Comparison of ENCODE assay signal across 15 mouse cellular contexts in genomic region chr4:41055111-41055510, GRCm38 (mm10). TPM values are rescaled to one million over a fixed set of nuclear protein-coding genes. Genes with fewer than 3 reads are reported as not detected.
DNase-seq lines count a peak whose midpoint lies in the region; ATAC-seq and TF ChIP-seq lines count a peak whose summit lies in the region.
"Had no signal": no experiment of that assay in that cellular context is flagged by ENCODE, and none has a peak within 500 bp of the region (broad histone marks: within the 10 kb centered on the region; RNA-seq: fewer than 3 reads in every experiment).

No protein-coding gene starts in this region.

- 19% methylated on average over 13 of the region's 13 CpGs for WGBS in heart, embryonic 15.5 days
- WGBS in liver, embryonic 13.5 days (ENCODE audit: insufficient replicate concordance) = 73% methylated on average over 13 of the region's 13 CpGs

- H3K4me2 ChIP-seq in heart, embryonic 15.5 days = peak overlapping the region; percentile 60
- no peak overlapping the region for H3K4me2 ChIP-seq in liver, embryonic 13.5 days
- H3K4me2 ChIP-seq: forebrain, embryonic 12.5 days; liver, embryonic 15.5 days had no signal

- TF ChIP-seq CTCF in gastrocnemius, adult 2 months (IDR thresholded peaks at IDR 0.05) = no peak
- TF ChIP-seq CTCF in E14TG2a.4 (conservative IDR thresholded peaks at IDR 0.05; ENCODE audit: low read length) = no peak

- DNase-seq in gastrocnemius, adult 2 months = no peak
- DNase-seq in gastrocnemius, postnatal 4 days (ENCODE audit: low spot score in 2 of 2) = no peak
- no peak for DNase-seq in liver, embryonic 13.5 days
- DNase-seq in retina, embryonic 14.5 days (ENCODE audit: low spot score) = no peak
- DNase-seq in cerebellum, postnatal 14 days = no peak
- no peak for DNase-seq in adrenal gland, postnatal 25 days
- DNase-seq: cerebellum, adult 8-10 months; right cerebral cortex, postnatal 14 days had no signal

- H3K9me3 ChIP-seq in E14TG2a.4 (ENCODE audit: low read length) = no peaks in the 10 kb centered on the region
- H3K9me3 ChIP-seq in heart, embryonic 15.5 days (replicated peaks) = no peaks in the 10 kb centered on the region
- no peaks in the 10 kb centered on the region for H3K9me3 ChIP-seq in liver, embryonic 13.5 days (replicated peaks)
- H3K9me3 ChIP-seq: forebrain, embryonic 12.5 days; liver, embryonic 15.5 days had no signal

- H3K36me3 ChIP-seq in E14TG2a.4 (ENCODE audit: insufficient read depth, low read length) = no peaks in the 10 kb centered on the region
- H3K36me3 ChIP-seq in heart, embryonic 15.5 days = no peaks in the 10 kb centered on the region
- no peaks in the 10 kb centered on the region for H3K36me3 ChIP-seq in liver, embryonic 13.5 days
- H3K36me3 ChIP-seq: forebrain, embryonic 12.5 days; liver, embryonic 15.5 days had no signal

- H3K4me3 ChIP-seq in gastrocnemius, adult 2 months = peak overlapping the region; percentile 45
- peak overlapping the region; percentile 63 for H3K4me3 ChIP-seq in E14TG2a.4 (replicated peaks; ENCODE audit: low read length)
- peak overlapping the region; percentile 29 for H3K4me3 ChIP-seq in heart, embryonic 15.5 days
- H3K4me3 ChIP-seq in liver, embryonic 13.5 days (replicated peaks) = no peak overlapping the region
- H3K4me3 ChIP-seq: forebrain, embryonic 12.5 days; liver, embryonic 15.5 days had no signal

- no peaks in the 10 kb centered on the region for H3K27me3 ChIP-seq in E14TG2a.4 (ENCODE audit: insufficient read depth, low read length)
- H3K27me3 ChIP-seq in heart, embryonic 15.5 days = no peaks in the 10 kb centered on the region
- H3K27me3 ChIP-seq in liver, embryonic 13.5 days = no peaks in the 10 kb centered on the region
- H3K27me3 ChIP-seq: forebrain, embryonic 12.5 days had no signal

- peak; percentile 65 for ATAC-seq in heart, embryonic 15.5 days (replicated peaks; ENCODE audit: insufficient number of reproducible peaks, insufficient read depth, low FRiP score, low read depth)
- no peak for ATAC-seq in liver, embryonic 13.5 days (ENCODE audit: low read depth)
- ATAC-seq: activated CD4-positive, CD25-positive, alpha-beta regulatory T cell, adult 4 months; hindbrain, postnatal 0 days had no signal

- peaks cover 67% of the 10 kb centered on the region for H3K4me1 ChIP-seq in E14TG2a.4 (replicated peaks; ENCODE audit: low read depth, low read length)
- H3K4me1 ChIP-seq in heart, embryonic 15.5 days (replicated peaks) = peaks cover 14% of the 10 kb centered on the region
- H3K4me1 ChIP-seq in liver, embryonic 13.5 days (replicated peaks) = peaks cover 50% of the 10 kb centered on the region
- H3K4me1 ChIP-seq: forebrain, embryonic 12.5 days had no signal

- peak overlapping the region; percentile 21; the same call in 1 of the 2 replicates for H3K27ac ChIP-seq in gastrocnemius, adult 2 months
- H3K27ac ChIP-seq in heart, embryonic 15.5 days = peak overlapping the region; percentile 48
- peak overlapping the region; percentile 9; the same call in 1 of the 2 replicates for H3K27ac ChIP-seq in liver, embryonic 13.5 days
- H3K27ac ChIP-seq: forebrain, embryonic 12.5 days; hindbrain, postnatal 0 days; liver, embryonic 15.5 days had no signal

- H3K9ac ChIP-seq in heart, embryonic 15.5 days = no peak overlapping the region
- no peak overlapping the region for H3K9ac ChIP-seq in liver, embryonic 13.5 days
- H3K9ac ChIP-seq: forebrain, embryonic 12.5 days; liver, embryonic 15.5 days had no signal

- intact Hi-C loops in gastrocnemius, adult 2 months (cut with DNase I) = loop anchor here (10.0 kb wide), 1 partner anchor 230 kb away; no protein-coding TSS in a partner anchor

RNA-seq across cellular contexts. Expression of gene Aqp7, which starts 7.2 kb away (rescaled TPM):
- 10 to 100 TPM in 1 of 2 experiments, 1 to 10 TPM in 1; 9.3 to 11.2 TPM for total RNA-seq in gastrocnemius, adult 2 months (2021)
- 10 to 100 TPM in 1 of 2 experiments, 1 to 10 TPM in 1; 8.2 to 10.5 TPM for total RNA-seq in gastrocnemius, postnatal 4 days (2021)
- 0.44 and 0.87 TPM in 2 replicates for polyA plus RNA-seq in heart, embryonic 15.5 days (2015; fragmentation: Nextera tagmentation; extraction: Ambion mirVana)
- polyA plus RNA-seq in liver, embryonic 13.5 days (2015; fragmentation: Nextera tagmentation; extraction: Ambion mirVana) = 1.2 and 1.4 TPM in 2 replicates
- total RNA-seq in adrenal gland, postnatal 25 days (2021) = 18.6 and 20.6 TPM in 2 replicates
- total RNA-seq: hindbrain, postnatal 0 days had no signal
- polyA plus RNA-seq: C2C12; forebrain, embryonic 12.5 days had no signal

RNA-seq across cellular contexts. Expression of gene Aqp3, which starts 42.9 kb away (rescaled TPM):
- not detected for total RNA-seq in gastrocnemius, adult 2 months (2021)
- under 1 TPM in 1 of 2 experiments, not detected in 1; 0.49 TPM for total RNA-seq in gastrocnemius, postnatal 4 days (2021)
- polyA plus RNA-seq in heart, embryonic 15.5 days (2015; fragmentation: Nextera tagmentation; extraction: Ambion mirVana) = 0.49 and 3.1 TPM in 2 replicates
- 13.8 and 14.7 TPM in 2 replicates for polyA plus RNA-seq in liver, embryonic 13.5 days (2015; fragmentation: Nextera tagmentation; extraction: Ambion mirVana)
- not detected in 2 replicates for total RNA-seq in adrenal gland, postnatal 25 days (2021)
